28 mouse cellular contexts compared by ENCODE assay signal in genomic region chr5:89280312-89280863, GRCm38 (mm10).
DNase-seq lines count a peak whose midpoint lies in the region; ATAC-seq and TF ChIP-seq lines count a peak whose summit lies in the region.
"Had no signal": no experiment of that assay in that cellular context is flagged by ENCODE, and none has a peak within 500 bp of the region (broad histone marks: within the 10 kb centered on the region; RNA-seq: fewer than 3 reads in every experiment).

No protein-coding gene starts in this region.

- no peak overlapping the region for H3K4me2 ChIP-seq in liver, postnatal 0 days (ENCODE audit: low read depth, low read length)
- no peak overlapping the region for H3K4me2 ChIP-seq in CH12.LX (ENCODE audit: insufficient read depth, low read depth, poor library complexity, severe bottlenecking)
- H3K4me2 ChIP-seq: embryonic facial prominence, embryonic 15.5 days; forebrain, embryonic 13.5 days; heart, embryonic 11.5 days; hindbrain, embryonic 13.5 days; liver, embryonic 13.5 days; midbrain, embryonic 12.5 days had no signal

- no peaks in the 10 kb centered on the region for H3K79me2 ChIP-seq in liver, adult 2 months (ENCODE audit: control insufficient read depth, insufficient read depth, low read length)
- H3K79me2 ChIP-seq in CH12.LX (replicated peaks; ENCODE audit: control insufficient read depth, extremely low read depth, insufficient read depth, poor library complexity, severe bottlenecking), result no peaks in the 10 kb centered on the region

- H3K4me1 ChIP-seq in liver, adult 2 months (ENCODE audit: control insufficient read depth, insufficient read depth, low read length), result peaks cover 18% of the 10 kb centered on the region
- peaks cover 4% of the 10 kb centered on the region; the same call in 1 of the 2 replicates for H3K4me1 ChIP-seq in liver, postnatal 0 days (ENCODE audit: insufficient read depth)
- peaks cover 0 to 47% of the 10 kb centered on the region in 2 experiments; a peak in 2 of 4 replicates for H3K4me1 ChIP-seq in CH12.LX (ENCODE audit: control insufficient read depth in 1 of 2, insufficient read depth in 2 of 2)
- H3K4me1 ChIP-seq: embryonic facial prominence, embryonic 10.5 days; embryonic facial prominence, embryonic 15.5 days; forebrain, embryonic 13.5 days; hindbrain, embryonic 13.5 days; liver, embryonic 13.5 days; midbrain, embryonic 12.5 days had no signal

- no peak overlapping the region for H3K9ac ChIP-seq in liver, adult 2 months (ENCODE audit: low read depth, low read length)
- no peak overlapping the region for H3K9ac ChIP-seq in liver, postnatal 0 days (replicated peaks)
- no peak overlapping the region for H3K9ac ChIP-seq in CH12.LX (ENCODE audit: insufficient read depth, low read depth)
- H3K9ac ChIP-seq: embryonic facial prominence, embryonic 15.5 days; forebrain, embryonic 13.5 days; hindbrain, embryonic 13.5 days; liver, embryonic 13.5 days; midbrain, embryonic 12.5 days had no signal

- ATAC-seq in liver, postnatal 0 days, result no peak
- peak; percentile 74 for ATAC-seq in common myeloid progenitor, adult 5-6 weeks (replicated peaks; ENCODE audit: low read depth, poor library complexity, severe bottlenecking)
- ATAC-seq: forebrain, embryonic 13.5 days; intestine, embryonic 16.5 days had no signal

- dilution Hi-C loops in CH12.LX (cut with MboI; ENCODE audit: extremely low pct_ligation_motif_present, extremely low pct_unique_long_range_greater_than_20kb, low sequenced_read_pairs), result no loop called here

- no peak for TF ChIP-seq POLR2A in liver, adult 2 months (IDR thresholded peaks at IDR 0.05; ENCODE audit: extremely low read depth, insufficient read depth, low read length)
- TF ChIP-seq POLR2A in CH12.LX (IDR thresholded peaks at IDR 0.05; ENCODE audit: low read depth, low read length), result no peak

- TF ChIP-seq CTCF in liver, adult 2 months (IDR thresholded peaks at IDR 0.05; ENCODE audit: low read depth, low read length), result no peak
- no peak for TF ChIP-seq CTCF in liver, postnatal 0 days (IDR thresholded peaks at IDR 0.05; ENCODE audit: low read depth)
- no peak for TF ChIP-seq CTCF in CH12.LX (conservative IDR thresholded peaks at IDR 0.05 in 1 of 2, IDR thresholded peaks at IDR 0.05 in 1 of 2; ENCODE audit: low read depth in 2 of 2, low read length in 2 of 2)

- H3K27me3 ChIP-seq in liver, adult 2 months (ENCODE audit: control insufficient read depth, insufficient read depth, low read length), result no peaks in the 10 kb centered on the region
- H3K27me3 ChIP-seq in liver, postnatal 0 days (ENCODE audit: insufficient read depth, low read length), result no peaks in the 10 kb centered on the region
- H3K27me3 ChIP-seq in CH12.LX (replicated peaks), result no peaks in the 10 kb centered on the region
- no peaks in the 10 kb centered on the region for H3K27me3 ChIP-seq in splenic B cell, adult 2 months (ENCODE audit: control insufficient read depth, insufficient read depth, low read length, poor library complexity, severe bottlenecking)
- H3K27me3 ChIP-seq: embryonic facial prominence, embryonic 15.5 days; forebrain, embryonic 13.5 days; hindbrain, embryonic 13.5 days; liver, embryonic 13.5 days; midbrain, embryonic 12.5 days had no signal

- no peak for TF ChIP-seq RAD21 in CH12.LX (IDR thresholded peaks at IDR 0.05; ENCODE audit: low read depth, low read length)

- H3K9me3 ChIP-seq in liver, postnatal 0 days (ENCODE audit: low read length), result no peaks in the 10 kb centered on the region
- no peaks in the 10 kb centered on the region for H3K9me3 ChIP-seq in CH12.LX (replicated peaks; ENCODE audit: low read length)
- H3K9me3 ChIP-seq: embryonic facial prominence, embryonic 10.5 days; embryonic facial prominence, embryonic 15.5 days; forebrain, embryonic 13.5 days; hindbrain, embryonic 13.5 days; liver, embryonic 13.5 days; midbrain, embryonic 12.5 days had no signal

- no peak for TF ChIP-seq EP300 in liver, postnatal 0 days (IDR thresholded peaks at IDR 0.05; ENCODE audit: low read depth)
- TF ChIP-seq EP300 in CH12.LX (IDR thresholded peaks at IDR 0.05; ENCODE audit: low read length), result no peak

- peak; percentile 6 for DNase-seq in liver, adult 2 months (ENCODE audit: extremely low read depth, low read depth, low spot score)
- no peak for DNase-seq in liver, postnatal 0 days
- DNase-seq in CH12.LX (ENCODE audit: extremely low read depth), result peak; percentile 38
- DNase-seq in splenic B cell, adult 2 months (ENCODE audit: low read depth, low spot score), result peak; percentile 4
- DNase-seq in right cerebral cortex, postnatal 25 days, result no peak
- DNase-seq: cerebellum, adult 2 months; cerebellum, postnatal 14 days; gastrocnemius, postnatal 14 days; heart, adult 11 months; heart, postnatal 36 days; kidney, adult 8-10 months; kidney, postnatal 36 days; left cerebral cortex, postnatal 4 days; liver, embryonic 13.5 days; lung, adult 2 months; lung, postnatal 10 days; spleen, adult 18-20 months had no signal

- H3K27ac ChIP-seq in liver, adult 2 months (replicated peaks; ENCODE audit: insufficient read depth, low read depth, low read length), result no peak overlapping the region
- no peak overlapping the region for H3K27ac ChIP-seq in liver, postnatal 0 days (ENCODE audit: low read depth)
- no peak overlapping the region for H3K27ac ChIP-seq in CH12.LX (ENCODE audit: insufficient read depth, low read depth)
- H3K27ac ChIP-seq: embryonic facial prominence, embryonic 10.5 days; embryonic facial prominence, embryonic 15.5 days; forebrain, embryonic 13.5 days; hindbrain, embryonic 13.5 days; liver, embryonic 13.5 days; macrophage; midbrain, embryonic 12.5 days had no signal

- in situ Hi-C loops in CH12.LX (cut with MboI; ENCODE audit: low pct_ligation_motif_present, low pct_unique_long_range_greater_than_20kb, low sequenced_read_pairs), result no loop called here

- H3K36me3 ChIP-seq in liver, adult 2 months (ENCODE audit: control insufficient read depth, insufficient read depth, low read length), result peaks cover 1% of the 10 kb centered on the region; the same call in 1 of the 2 replicates
- no peaks in the 10 kb centered on the region for H3K36me3 ChIP-seq in liver, postnatal 0 days (replicated peaks; ENCODE audit: insufficient read depth, low read length)
- H3K36me3 ChIP-seq in CH12.LX (replicated peaks in 1 of 2; ENCODE audit: control insufficient read depth in 1 of 2, insufficient read depth in 1 of 2, low read length in 1 of 2), result no peaks in the 10 kb centered on the region
- H3K36me3 ChIP-seq in splenic B cell, adult 2 months (ENCODE audit: control insufficient read depth, insufficient read depth, low read length, poor library complexity, severe bottlenecking), result no peaks in the 10 kb centered on the region
- H3K36me3 ChIP-seq: embryonic facial prominence, embryonic 10.5 days; embryonic facial prominence, embryonic 15.5 days; G1E; hindbrain, embryonic 13.5 days; liver, embryonic 13.5 days; midbrain, embryonic 12.5 days had no signal

- H3K4me3 ChIP-seq in liver, adult 2 months (ENCODE audit: insufficient read depth, low read depth, low read length), result no peak overlapping the region
- H3K4me3 ChIP-seq in liver, postnatal 0 days (ENCODE audit: low read depth, low read length), result no peak overlapping the region
- no peak overlapping the region for H3K4me3 ChIP-seq in CH12.LX (replicated peaks in 1 of 3; ENCODE audit: low read depth in 2 of 3, low read length in 2 of 3, poor library complexity in 1 of 3)
- H3K4me3 ChIP-seq: embryonic facial prominence, embryonic 10.5 days; embryonic facial prominence, embryonic 15.5 days; forebrain, embryonic 13.5 days; hindbrain, embryonic 13.5 days; liver, embryonic 13.5 days; midbrain, embryonic 12.5 days; myocyte had no signal

- WGBS in liver, adult 2 months, result 75% methylated on average over 3 of the region's 3 CpGs
- WGBS in liver, postnatal 0 days (ENCODE audit: insufficient replicate concordance), result 64% methylated on average over 3 of the region's 3 CpGs

TF ChIP-seq in CH12.LX, 34 proteins besides CTCF, POLR2A, EP300 and RAD21:
- TF ChIP-seq ZMIZ1 (IDR thresholded peaks at IDR 0.05; ENCODE audit: low read depth, low read length) (no peak), HCFC1 (IDR thresholded peaks at IDR 0.05; ENCODE audit: low read depth, low read length) (no peak), IRF4 (IDR thresholded peaks at IDR 0.05; ENCODE audit: low read depth, low read length) (no peak)
TF ChIP-seq in CH12.LX: peak in this region for 0.

Comparison
In these comparisons a context has a peak if more than half of its experiments do, and no peak if none do; other contexts are left out.
1. DNase-seq: peak in liver, adult 2 months (single experiment), CH12.LX (single experiment) and splenic B cell, adult 2 months (single experiment); none in liver, postnatal 0 days (single experiment) and right cerebral cortex, postnatal 25 days (single experiment).